Mouse (Mus musculus) megakaryocyte, embryonic 14.5 days (primary cell): ENCODE results near the gene Man2b2.
"Not testable (repeated sequence)": the region's sequence is repeated elsewhere in the genome, so short reads cannot be mapped to it uniquely, and the experiment has no call there.

Experiments
- FLI1 ChIP-seq: IDR thresholded peaks from 2 replicates; pipeline ENCODE4 v1.6.1; 2012; ENCODE audit warnings: low read length, inconsistent platforms, mixed read lengths
- GATA1 ChIP-seq: IDR thresholded peaks from 3 replicates; pipeline ENCODE4 v1.6.1; 2012; ENCODE audit warnings: mixed read lengths, low read length, inconsistent platforms, borderline replicate concordance

GRCm38 (mm10) chr5:36796296-36797014 is 34.0 kb downstream of the Man2b2 start, which contains the start of gene Mrfap1:
- not testable (repeated sequence) for TF ChIP-seq GATA1, FLI1
